8 mouse cellular contexts compared by ENCODE assay signal in the genomic region with DNA sequence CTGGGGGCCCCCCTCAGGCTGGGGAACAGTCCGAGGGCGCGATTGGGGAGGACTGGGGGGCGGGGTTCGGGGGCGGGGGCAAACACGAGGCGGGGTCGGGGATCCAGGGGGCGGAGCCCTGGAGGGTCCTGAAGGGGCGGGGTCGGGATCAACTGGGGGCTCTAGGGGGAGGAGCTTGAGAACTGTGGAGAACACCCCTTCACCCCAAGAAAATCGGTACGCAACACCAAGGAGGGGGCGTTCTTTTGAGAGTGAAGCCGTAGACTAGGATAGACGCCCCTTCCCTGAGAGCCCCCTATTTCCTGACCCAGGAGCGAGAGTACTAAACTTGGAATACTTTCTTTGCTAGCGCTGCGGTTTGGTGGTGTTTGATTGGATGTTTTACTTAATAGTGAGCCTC. TPM values are rescaled to one million over a fixed set of nuclear protein-coding genes. Genes with fewer than 3 reads are reported as not detected.
DNase-seq lines count a peak whose midpoint lies in the region; ATAC-seq and TF ChIP-seq lines count a peak whose summit lies in the region.

No protein-coding gene starts in this region.

- peaks cover 45 to 62% of the 10 kb centered on the region in 2 experiments for H3K36me3 ChIP-seq in CH12.LX (replicated peaks in 1 of 2; ENCODE audit: control insufficient read depth in 1 of 2, insufficient read depth in 1 of 2, low read length in 1 of 2)
- peaks cover 48% of the 10 kb centered on the region for H3K36me3 ChIP-seq in forebrain, embryonic 13.5 days (ENCODE audit: poor library complexity, severe bottlenecking)
- H3K36me3 ChIP-seq in limb, embryonic 14.5 days (ENCODE audit: control insufficient read depth, insufficient read depth, low read length), result peaks cover 43% of the 10 kb centered on the region
- H3K36me3 ChIP-seq in stomach, embryonic 14.5 days (ENCODE audit: control insufficient read depth, insufficient read depth, low read length), result peaks cover 32% of the 10 kb centered on the region

- peak overlapping the region; percentile 70 for H3K9ac ChIP-seq in CH12.LX (ENCODE audit: insufficient read depth, low read depth)
- H3K9ac ChIP-seq in forebrain, embryonic 13.5 days, result peak overlapping the region; percentile 62
- H3K9ac ChIP-seq in limb, embryonic 14.5 days (ENCODE audit: low read depth, low read length, severe bottlenecking), result peak overlapping the region; percentile 50
- peak overlapping the region; percentile 11; the same call in 1 of the 2 replicates for H3K9ac ChIP-seq in stomach, embryonic 14.5 days (replicated peaks; ENCODE audit: low read depth, low read length)

- H3K4me1 ChIP-seq in CH12.LX (ENCODE audit: control insufficient read depth in 1 of 2, insufficient read depth in 2 of 2), result peaks cover 27 to 50% of the 10 kb centered on the region in 2 experiments
- peaks cover 61% of the 10 kb centered on the region for H3K4me1 ChIP-seq in forebrain, embryonic 13.5 days
- H3K4me1 ChIP-seq in limb, embryonic 14.5 days (ENCODE audit: control insufficient read depth, insufficient read depth, low read length), result peaks cover 18% of the 10 kb centered on the region
- peaks cover 18% of the 10 kb centered on the region for H3K4me1 ChIP-seq in stomach, embryonic 14.5 days (ENCODE audit: control insufficient read depth, insufficient read depth, low read length)

- peak; percentile 40 for ATAC-seq in forebrain, embryonic 13.5 days
- ATAC-seq in limb, embryonic 14.5 days (ENCODE audit: low FRiP score, low read depth), result peak; percentile 27
- no peak for ATAC-seq in stomach, embryonic 14.5 days (ENCODE audit: insufficient number of reproducible peaks, insufficient read depth, low FRiP score, low read depth)
- no peak for ATAC-seq in megakaryocyte-erythroid progenitor cell, adult 5-6 weeks (replicated peaks; ENCODE audit: low FRiP score, low TSS enrichment, poor library complexity, severe bottlenecking)

- peak overlapping the region; percentile 58 to 62 (median 59) for H3K4me3 ChIP-seq in CH12.LX (replicated peaks in 1 of 3; ENCODE audit: low read depth in 2 of 3, low read length in 2 of 3, poor library complexity in 1 of 3)
- H3K4me3 ChIP-seq in forebrain, embryonic 13.5 days, result peak overlapping the region; percentile 54
- H3K4me3 ChIP-seq in limb, embryonic 14.5 days (replicated peaks; ENCODE audit: low read length), result peak overlapping the region; percentile 48
- H3K4me3 ChIP-seq in stomach, embryonic 14.5 days (ENCODE audit: low read depth, low read length), result peak overlapping the region; percentile 48

- peak; percentile 33 for DNase-seq in embryo, embryonic 10 days (ENCODE audit: low spot score)
- no peak for DNase-seq in embryo, embryonic 9.5 days (ENCODE audit: extremely low spot score)
- DNase-seq in CH12.LX (ENCODE audit: extremely low read depth), result no peak
- DNase-seq in limb, embryonic 14.5 days (ENCODE audit: low spot score), result peak; percentile 80
- no peak for DNase-seq in layer of hippocampus, adult 9-11 months

- no peak for TF ChIP-seq RAD21 in CH12.LX (IDR thresholded peaks at IDR 0.05; ENCODE audit: low read depth, low read length)

- no peak for TF ChIP-seq EP300 in CH12.LX (IDR thresholded peaks at IDR 0.05; ENCODE audit: low read length)

- H3K79me2 ChIP-seq in CH12.LX (replicated peaks; ENCODE audit: control insufficient read depth, extremely low read depth, insufficient read depth, poor library complexity, severe bottlenecking), result peaks cover 14% of the 10 kb centered on the region

- H3K4me2 ChIP-seq in CH12.LX (ENCODE audit: insufficient read depth, low read depth, poor library complexity, severe bottlenecking), result peak overlapping the region; percentile 62
- H3K4me2 ChIP-seq in forebrain, embryonic 13.5 days, result peak overlapping the region; percentile 63
- peak overlapping the region; percentile 44 for H3K4me2 ChIP-seq in limb, embryonic 14.5 days (replicated peaks; ENCODE audit: low read depth, low read length, severe bottlenecking)
- peak overlapping the region; percentile 42 for H3K4me2 ChIP-seq in stomach, embryonic 14.5 days (replicated peaks; ENCODE audit: low read depth, low read length)

- H3K27ac ChIP-seq in CH12.LX (ENCODE audit: insufficient read depth, low read depth), result no peak overlapping the region
- peak overlapping the region; percentile 78 for H3K27ac ChIP-seq in forebrain, embryonic 13.5 days
- no peak overlapping the region for H3K27ac ChIP-seq in limb, embryonic 14.5 days (replicated peaks; ENCODE audit: low read depth, low read length)
- H3K27ac ChIP-seq in stomach, embryonic 14.5 days (ENCODE audit: low read length), result peak overlapping the region; percentile 81

- TF ChIP-seq CTCF in CH12.LX (conservative IDR thresholded peaks at IDR 0.05 in 1 of 2, IDR thresholded peaks at IDR 0.05 in 1 of 2; ENCODE audit: low read depth in 2 of 2, low read length in 2 of 2), result no peak

- WGBS in forebrain, embryonic 13.5 days, result 0% methylated on average over 16 of the region's 20 CpGs
- under 1% methylated on average over 16 of the region's 20 CpGs for WGBS in limb, embryonic 14.5 days
- under 1% methylated on average over 15 of the region's 20 CpGs for WGBS in stomach, embryonic 14.5 days

- H3K27me3 ChIP-seq in CH12.LX (replicated peaks), result no peaks in the 10 kb centered on the region
- H3K27me3 ChIP-seq in forebrain, embryonic 13.5 days, result no peaks in the 10 kb centered on the region
- no peaks in the 10 kb centered on the region for H3K27me3 ChIP-seq in limb, embryonic 14.5 days (ENCODE audit: control insufficient read depth, insufficient read depth, low read length)
- no peaks in the 10 kb centered on the region for H3K27me3 ChIP-seq in stomach, embryonic 14.5 days (ENCODE audit: control insufficient read depth, insufficient read depth, low read length)

- no peak for TF ChIP-seq POLR2A in CH12.LX (IDR thresholded peaks at IDR 0.05; ENCODE audit: low read depth, low read length)
- no peak for TF ChIP-seq POLR2A in limb, embryonic 14.5 days (IDR thresholded peaks at IDR 0.05; ENCODE audit: borderline replicate concordance, extremely low read depth, insufficient read depth, insufficient read length)

- dilution Hi-C loops in CH12.LX (cut with MboI; ENCODE audit: extremely low pct_ligation_motif_present, extremely low pct_unique_long_range_greater_than_20kb, low sequenced_read_pairs), result no loop called here

- in situ Hi-C loops in CH12.LX (cut with MboI; ENCODE audit: low pct_ligation_motif_present, low pct_unique_long_range_greater_than_20kb, low sequenced_read_pairs), result no loop called here

- H3K9me3 ChIP-seq in CH12.LX (replicated peaks; ENCODE audit: low read length), result peaks cover 6% of the 10 kb centered on the region
- H3K9me3 ChIP-seq in forebrain, embryonic 13.5 days (replicated peaks), result no peaks in the 10 kb centered on the region
- no peaks in the 10 kb centered on the region for H3K9me3 ChIP-seq in limb, embryonic 14.5 days (ENCODE audit: control insufficient read depth, low read length)
- no peaks in the 10 kb centered on the region for H3K9me3 ChIP-seq in stomach, embryonic 14.5 days (ENCODE audit: control insufficient read depth, low read depth, low read length)

RNA-seq across cellular contexts. Expression of a gene that starts 0.6 kb away (rescaled TPM):
- 21.2 and 23.5 TPM in 2 replicates for total RNA-seq in CH12.LX (2012; rRNA removed)
- 11.7 and 12.1 TPM in 2 replicates for total RNA-seq in CH12.LX (2014; rRNA removed)
- 20.2 and 20.3 TPM in 2 replicates for polyA plus RNA-seq in CH12.LX (2012; ENCODE audit: insufficient read length, low read depth)
- 18.1 and 20.6 TPM in 2 replicates for polyA plus RNA-seq in forebrain, embryonic 13.5 days (2015; fragmentation: Nextera tagmentation; extraction: Ambion mirVana)
- 27.9 and 34.0 TPM in 2 replicates for polyA plus RNA-seq in limb, embryonic 14.5 days (2012; rRNA removed)
- polyA plus RNA-seq in limb, embryonic 14.5 days (2014; fragmentation: Nextera tagmentation; extraction: Ambion mirVana), result 10.1 and 10.8 TPM in 2 replicates
- 9.4 and 10.4 TPM in 2 replicates for polyA plus RNA-seq in stomach, embryonic 14.5 days (2014; fragmentation: Nextera tagmentation; extraction: Ambion mirVana)
- 18.0 and 18.4 TPM in 2 replicates for total RNA-seq in megakaryocyte-erythroid progenitor cell, adult 5-6 weeks (2014; fragmentation: Nextera tagmentation)
- 14.9 and 18.6 TPM in 2 replicates for total RNA-seq in megakaryocyte-erythroid progenitor cell, adult 5-6 weeks (2017)

RNA-seq across cellular contexts. Expression of a gene that starts 0.6 kb away (rescaled TPM):
- total RNA-seq in CH12.LX (2012; rRNA removed), result 114 and 134 TPM in 2 replicates
- total RNA-seq in CH12.LX (2014; rRNA removed), result 44.3 and 45.3 TPM in 2 replicates
- polyA plus RNA-seq in CH12.LX (2012; ENCODE audit: insufficient read length, low read depth), result 96.7 and 116 TPM in 2 replicates
- 12.3 and 15.0 TPM in 2 replicates for polyA plus RNA-seq in forebrain, embryonic 13.5 days (2015; fragmentation: Nextera tagmentation; extraction: Ambion mirVana)
- 18.7 and 23.8 TPM in 2 replicates for polyA plus RNA-seq in limb, embryonic 14.5 days (2012; rRNA removed)
- polyA plus RNA-seq in limb, embryonic 14.5 days (2014; fragmentation: Nextera tagmentation; extraction: Ambion mirVana), result 28.9 and 30.5 TPM in 2 replicates
- 45.3 and 47.9 TPM in 2 replicates for polyA plus RNA-seq in stomach, embryonic 14.5 days (2014; fragmentation: Nextera tagmentation; extraction: Ambion mirVana)
- total RNA-seq in megakaryocyte-erythroid progenitor cell, adult 5-6 weeks (2014; fragmentation: Nextera tagmentation), result 47.9 and 65.3 TPM in 2 replicates
- 35.6 and 42.1 TPM in 2 replicates for total RNA-seq in megakaryocyte-erythroid progenitor cell, adult 5-6 weeks (2017)

RNA-seq across cellular contexts. Expression of a gene that starts 7.1 kb away (rescaled TPM):
- 33.8 and 48.3 TPM in 2 replicates for total RNA-seq in CH12.LX (2012; rRNA removed)
- total RNA-seq in CH12.LX (2014; rRNA removed), result 31.6 and 32.3 TPM in 2 replicates
- 53.0 and 64.7 TPM in 2 replicates for polyA plus RNA-seq in CH12.LX (2012; ENCODE audit: insufficient read length, low read depth)
- 60.7 and 68.0 TPM in 2 replicates for polyA plus RNA-seq in forebrain, embryonic 13.5 days (2015; fragmentation: Nextera tagmentation; extraction: Ambion mirVana)
- polyA plus RNA-seq in limb, embryonic 14.5 days (2012; rRNA removed), result 46.1 and 53.6 TPM in 2 replicates
- polyA plus RNA-seq in limb, embryonic 14.5 days (2014; fragmentation: Nextera tagmentation; extraction: Ambion mirVana), result 40.5 and 44.1 TPM in 2 replicates
- polyA plus RNA-seq in stomach, embryonic 14.5 days (2014; fragmentation: Nextera tagmentation; extraction: Ambion mirVana), result 39.2 and 44.6 TPM in 2 replicates
- total RNA-seq in megakaryocyte-erythroid progenitor cell, adult 5-6 weeks (2014; fragmentation: Nextera tagmentation), result 60.3 and 70.5 TPM in 2 replicates
- 41.3 and 49.0 TPM in 2 replicates for total RNA-seq in megakaryocyte-erythroid progenitor cell, adult 5-6 weeks (2017)

RNA-seq across cellular contexts. Expression of a gene that starts 11.4 kb away (rescaled TPM):
- total RNA-seq in CH12.LX (2012; rRNA removed), result not detected in 2 replicates
- not detected in 2 replicates for total RNA-seq in CH12.LX (2014; rRNA removed)
- polyA plus RNA-seq in CH12.LX (2012; ENCODE audit: insufficient read length, low read depth), result not detected in 2 replicates
- polyA plus RNA-seq in forebrain, embryonic 13.5 days (2015; fragmentation: Nextera tagmentation; extraction: Ambion mirVana), result 0.28 and 0.49 TPM in 2 replicates
- 0.34 and 0.49 TPM in 2 replicates for polyA plus RNA-seq in limb, embryonic 14.5 days (2012; rRNA removed)
- polyA plus RNA-seq in limb, embryonic 14.5 days (2014; fragmentation: Nextera tagmentation; extraction: Ambion mirVana), result 0.32 and 0.40 TPM in 2 replicates
- 0.54 and 1.00 TPM in 2 replicates for polyA plus RNA-seq in stomach, embryonic 14.5 days (2014; fragmentation: Nextera tagmentation; extraction: Ambion mirVana)
- total RNA-seq in megakaryocyte-erythroid progenitor cell, adult 5-6 weeks (2014; fragmentation: Nextera tagmentation), result not detected in 2 replicates
- not detected in 2 replicates for total RNA-seq in megakaryocyte-erythroid progenitor cell, adult 5-6 weeks (2017)

RNA-seq across cellular contexts. Expression of a gene that starts 13.0 kb away (rescaled TPM):
- total RNA-seq in CH12.LX (2012; rRNA removed), result 23.0 and 25.6 TPM in 2 replicates
- 20.1 and 20.4 TPM in 2 replicates for total RNA-seq in CH12.LX (2014; rRNA removed)
- 29.1 and 31.8 TPM in 2 replicates for polyA plus RNA-seq in CH12.LX (2012; ENCODE audit: insufficient read length, low read depth)
- polyA plus RNA-seq in forebrain, embryonic 13.5 days (2015; fragmentation: Nextera tagmentation; extraction: Ambion mirVana), result 39.3 and 46.6 TPM in 2 replicates
- 193 and 265 TPM in 2 replicates for polyA plus RNA-seq in limb, embryonic 14.5 days (2012; rRNA removed)
- 48.7 and 51.8 TPM in 2 replicates for polyA plus RNA-seq in limb, embryonic 14.5 days (2014; fragmentation: Nextera tagmentation; extraction: Ambion mirVana)
- polyA plus RNA-seq in stomach, embryonic 14.5 days (2014; fragmentation: Nextera tagmentation; extraction: Ambion mirVana), result 38.4 and 39.8 TPM in 2 replicates
- 42.6 and 49.0 TPM in 2 replicates for total RNA-seq in megakaryocyte-erythroid progenitor cell, adult 5-6 weeks (2014; fragmentation: Nextera tagmentation)
- total RNA-seq in megakaryocyte-erythroid progenitor cell, adult 5-6 weeks (2017), result 10.4 and 14.0 TPM in 2 replicates

Comparison
In these comparisons a context has a peak if more than half of its experiments do, and no peak if none do; other contexts are left out.
1. DNase-seq: peak in embryo, embryonic 10 days (single experiment) and limb, embryonic 14.5 days (single experiment); none in embryo, embryonic 9.5 days (single experiment), CH12.LX (single experiment) and layer of hippocampus, adult 9-11 months (single experiment).
2. H3K27ac ChIP-seq: peak in forebrain, embryonic 13.5 days (single experiment) and stomach, embryonic 14.5 days (single experiment); none in CH12.LX (single experiment) and limb, embryonic 14.5 days (single experiment).
3. H3K9ac ChIP-seq: peak in every context shown above with its lines; median percentile 70 in CH12.LX; 62 in forebrain, embryonic 13.5 days; 50 in limb, embryonic 14.5 days; 11 in stomach, embryonic 14.5 days.
4. ATAC-seq: peak in forebrain, embryonic 13.5 days (single experiment) and limb, embryonic 14.5 days (single experiment); none in stomach, embryonic 14.5 days (single experiment) and megakaryocyte-erythroid progenitor cell, adult 5-6 weeks (single experiment).
5. Peak in every context shown above with its lines, with median percentiles within 50 percentile points of each other: H3K4me2 ChIP-seq and H3K4me3 ChIP-seq.